Mouse (Mus musculus): ENCODE measurements around the gene Pdrg1.

DNA sequence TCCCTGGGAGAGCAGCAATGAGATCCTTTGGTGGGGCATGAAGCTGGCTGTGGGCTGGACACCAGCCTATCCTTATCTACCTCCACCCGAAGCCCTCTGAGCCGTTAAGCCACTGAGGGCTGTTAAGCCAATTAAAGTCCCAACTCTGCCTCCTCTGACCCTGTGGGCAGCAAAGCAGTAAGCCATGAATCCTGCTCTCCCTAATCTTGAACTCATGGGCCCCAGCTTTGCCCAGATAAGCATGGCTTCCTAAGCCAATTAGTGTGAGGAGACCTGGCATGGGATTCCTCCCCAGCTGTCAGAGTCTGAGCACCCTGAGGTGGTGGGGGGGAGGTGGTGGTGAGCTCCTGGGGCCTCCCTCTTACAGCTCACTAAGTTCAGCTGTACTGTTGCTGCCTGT lies 21.5 kb upstream of the Pdrg1 start:
- no peak for TF ChIP-seq CTCF (IDR thresholded peaks at IDR 0.05; ENCODE audit: low read depth)
- no peak for TF ChIP-seq EP300 (optimal IDR thresholded peaks at IDR 0.05)

Measured in stomach, postnatal 0 days (tissue).